Mouse (Mus musculus): ENCODE results near the gene Ubap2.

DNA sequence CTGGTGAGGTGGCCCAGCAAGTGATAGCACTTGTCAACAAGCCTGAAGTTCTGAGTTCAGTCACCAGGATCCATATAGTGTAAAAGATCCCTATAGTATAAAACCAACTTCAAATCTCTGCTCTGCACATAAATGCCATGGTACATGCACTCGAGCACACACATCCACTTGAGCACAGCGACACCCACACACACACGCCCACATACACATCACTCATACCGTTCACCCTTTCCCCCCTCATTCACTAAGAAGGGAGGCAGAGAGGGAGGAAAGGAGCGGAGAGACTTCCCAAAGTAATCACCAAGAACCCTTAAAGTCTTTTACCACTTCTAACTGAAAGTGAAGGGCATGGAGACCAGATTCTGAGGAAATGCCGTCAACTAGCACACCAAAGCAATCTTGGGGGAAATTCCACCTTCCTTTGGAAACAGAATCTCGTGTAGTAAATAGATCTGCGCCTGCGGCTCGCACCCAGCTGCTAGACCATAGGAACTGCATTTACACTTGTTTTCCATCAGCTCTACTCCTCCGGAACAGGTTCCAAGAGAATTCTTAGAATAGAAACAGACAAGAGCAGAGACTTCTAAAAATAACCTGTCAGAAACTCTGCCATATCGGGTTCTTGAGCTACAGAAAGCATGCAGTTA lies 19.3 kb downstream of the Ubap2 start:
- no peak for TF ChIP-seq CTCF (IDR thresholded peaks at IDR 0.05; ENCODE audit: extremely low read depth, insufficient read depth, insufficient read length, insufficient replicate concordance)
- no peak for TF ChIP-seq POLR2A (IDR thresholded peaks at IDR 0.05; ENCODE audit: low read depth, low read length)
